Mouse (Mus musculus): ENCODE measurements around the gene Ttc36. TPM values are rescaled to one million over a fixed set of nuclear protein-coding genes. Genes with fewer than 3 reads are reported as not detected.

Gene Ttc36
- polyA plus RNA-seq, 1 experiment from 2014 or later, result not detected

- peaks cover 4% of the 10 kb centered on the region; the same call in 1 of the 2 replicates for H3K4me1 ChIP-seq (ENCODE audit: control insufficient read depth, insufficient read depth, low read length)
- H3K4me2 ChIP-seq (ENCODE audit: low read depth, severe bottlenecking), result no peak overlapping the region
- no peak overlapping the region for H3K27ac ChIP-seq (replicated peaks; ENCODE audit: low read depth, low read length)
- H3K4me3 ChIP-seq (ENCODE audit: low read depth, low read length), result no peak overlapping the region
- peaks cover 3% of the 10 kb centered on the region; the same call in 1 of the 2 replicates for H3K36me3 ChIP-seq (ENCODE audit: control insufficient read depth, insufficient read depth, low read length)
- no peak overlapping the region for H3K9ac ChIP-seq (ENCODE audit: low read length)
- H3K9me3 ChIP-seq (ENCODE audit: control insufficient read depth, low read length), result no peaks in the 10 kb centered on the region
- 81% methylated on average over 6 of the region's 6 CpGs for WGBS
- ATAC-seq (ENCODE audit: insufficient number of reproducible peaks, low FRiP score, low TSS enrichment, low read depth) (no peak), DNase-seq (ENCODE audit: low spot score) (no peak)
- H3K27me3 ChIP-seq (ENCODE audit: control insufficient read depth, insufficient read depth, low read length), result peaks cover 10% of the 10 kb centered on the region; the same call in 1 of the 2 replicates
Measured at GRCm38 (mm10) chr9:44801669-44802068, 1.2 kb downstream of the Ttc36 start.

GRCm38 (mm10) chr9:44799958-44800324, 2.9 kb downstream of the Ttc36 start:
- H3K4me3 ChIP-seq (ENCODE audit: low read depth, low read length), result peak overlapping the region; percentile 63
- H3K9me3 ChIP-seq (ENCODE audit: control insufficient read depth, low read length), result no peaks in the 10 kb centered on the region
- peak overlapping the region; percentile 63 for H3K9ac ChIP-seq (ENCODE audit: low read length)
- ATAC-seq (ENCODE audit: insufficient number of reproducible peaks, low FRiP score, low TSS enrichment, low read depth) (no peak), DNase-seq (ENCODE audit: low spot score) (no peak)
- 44% methylated on average over 9 of the region's 9 CpGs for WGBS
- peak overlapping the region; percentile 74 for H3K4me2 ChIP-seq (ENCODE audit: low read depth, severe bottlenecking)
- H3K36me3 ChIP-seq (ENCODE audit: control insufficient read depth, insufficient read depth, low read length), result no peaks in the 10 kb centered on the region
- peaks cover 4% of the 10 kb centered on the region; the same call in 1 of the 2 replicates for H3K4me1 ChIP-seq (ENCODE audit: control insufficient read depth, insufficient read depth, low read length)
- no peak overlapping the region for H3K27ac ChIP-seq (replicated peaks; ENCODE audit: low read depth, low read length)
- peaks cover 10% of the 10 kb centered on the region; the same call in 1 of the 2 replicates for H3K27me3 ChIP-seq (ENCODE audit: control insufficient read depth, insufficient read depth, low read length)

- Histone ChIP-seq H3K36me3 (ENCODE audit: control insufficient read depth, insufficient read depth, low read length) (no peaks in the 10 kb centered on the region), H3K27ac (replicated peaks; ENCODE audit: low read depth, low read length) (no peak within 1 kb of the TSS), H3K9me3 (ENCODE audit: control insufficient read depth, low read length) (no peaks in the 10 kb centered on the region), H3K27me3 (ENCODE audit: control insufficient read depth, insufficient read depth, low read length) (peaks cover 10% of the 10 kb centered on the region; the same call in 1 of the 2 replicates), H3K4me1 (ENCODE audit: control insufficient read depth, insufficient read depth, low read length) (peaks cover 4% of the 10 kb centered on the region; the same call in 1 of the 2 replicates), H3K4me2 (ENCODE audit: low read depth, severe bottlenecking) (peak within 1 kb of the TSS; percentile 74), H3K9ac (ENCODE audit: low read length) (peak within 1 kb of the TSS; percentile 63), H3K4me3 (ENCODE audit: low read depth, low read length) (peak within 1 kb of the TSS; percentile 63)
- under 1% methylated on average over 75 of the region's 75 CpGs for WGBS
- ATAC-seq (ENCODE audit: insufficient number of reproducible peaks, low FRiP score, low TSS enrichment, low read depth) (peak; percentile 93), DNase-seq (ENCODE audit: low spot score) (peak; percentile 88)
Measured at GRCm38 (mm10) chr9:44799102-44799957, 3.5 kb downstream of the Ttc36 start, which contains the start of gene Tmem25. Tmem25 (minus strand) TSS chr9:44799307.

- H3K27me3 ChIP-seq (ENCODE audit: control insufficient read depth, insufficient read depth, low read length), result peaks cover 10% of the 10 kb centered on the region; the same call in 1 of the 2 replicates
- no peak overlapping the region for H3K27ac ChIP-seq (replicated peaks; ENCODE audit: low read depth, low read length)
- ATAC-seq (ENCODE audit: insufficient number of reproducible peaks, low FRiP score, low TSS enrichment, low read depth) (no peak), DNase-seq (ENCODE audit: low spot score) (no peak)
- H3K9me3 ChIP-seq (ENCODE audit: control insufficient read depth, low read length), result no peaks in the 10 kb centered on the region
- peaks cover 4% of the 10 kb centered on the region; the same call in 1 of the 2 replicates for H3K4me1 ChIP-seq (ENCODE audit: control insufficient read depth, insufficient read depth, low read length)
- no peak overlapping the region for H3K9ac ChIP-seq (ENCODE audit: low read length)
- peak overlapping the region; percentile 74 for H3K4me2 ChIP-seq (ENCODE audit: low read depth, severe bottlenecking)
- WGBS, result 43% methylated on average over 7 of the region's 7 CpGs
- no peaks in the 10 kb centered on the region for H3K36me3 ChIP-seq (ENCODE audit: control insufficient read depth, insufficient read depth, low read length)
- H3K4me3 ChIP-seq (ENCODE audit: low read depth, low read length), result no peak overlapping the region
Measured at GRCm38 (mm10) chr9:44798298-44798697, 4.6 kb downstream of the Ttc36 start.

GRCm38 (mm10) chr9:44792842-44793241, 10.0 kb downstream of the Ttc36 start:
- Histone ChIP-seq H3K4me2 (ENCODE audit: low read depth, severe bottlenecking) (no peak overlapping the region), H3K27me3 (ENCODE audit: control insufficient read depth, insufficient read depth, low read length) (peaks cover 1% of the 10 kb centered on the region; the same call in 1 of the 2 replicates), H3K36me3 (ENCODE audit: control insufficient read depth, insufficient read depth, low read length) (peaks cover 12% of the 10 kb centered on the region), H3K4me1 (ENCODE audit: control insufficient read depth, insufficient read depth, low read length) (no peaks in the 10 kb centered on the region), H3K27ac (replicated peaks; ENCODE audit: low read depth, low read length) (no peak overlapping the region), H3K4me3 (ENCODE audit: low read depth, low read length) (no peak overlapping the region), H3K9me3 (ENCODE audit: control insufficient read depth, low read length) (no peaks in the 10 kb centered on the region), H3K9ac (ENCODE audit: low read length) (no peak overlapping the region)
- WGBS, result 65% methylated on average over 9 of the region's 9 CpGs
- DNase-seq (ENCODE audit: low spot score), result no peak
- no peak for ATAC-seq (ENCODE audit: insufficient number of reproducible peaks, low FRiP score, low TSS enrichment, low read depth)

- no peaks in the 10 kb centered on the region for H3K9me3 ChIP-seq (ENCODE audit: control insufficient read depth, low read length)
- DNase-seq (ENCODE audit: low spot score), result peak; percentile 96
- H3K4me2 ChIP-seq (ENCODE audit: low read depth, severe bottlenecking), result peak overlapping the region; percentile 79
- peaks cover 2% of the 10 kb centered on the region; the same call in 1 of the 2 replicates for H3K4me1 ChIP-seq (ENCODE audit: control insufficient read depth, insufficient read depth, low read length)
- H3K27ac ChIP-seq (replicated peaks; ENCODE audit: low read depth, low read length), result peak overlapping the region; percentile 25; the same call in 1 of the 2 replicates
- H3K9ac ChIP-seq (ENCODE audit: low read length), result peak overlapping the region; percentile 75
- H3K27me3 ChIP-seq (ENCODE audit: control insufficient read depth, insufficient read depth, low read length), result no peaks in the 10 kb centered on the region
- H3K36me3 ChIP-seq (ENCODE audit: control insufficient read depth, insufficient read depth, low read length), result no peaks in the 10 kb centered on the region
- ATAC-seq (ENCODE audit: insufficient number of reproducible peaks, low FRiP score, low TSS enrichment, low read depth), result peak; percentile 98
- under 1% methylated on average over 41 of the region's 41 CpGs for WGBS
- H3K4me3 ChIP-seq (ENCODE audit: low read depth, low read length), result peak overlapping the region; percentile 74
Measured at GRCm38 (mm10) chr9:44772750-44773651, 29.9 kb downstream of the Ttc36 start.

GRCm38 (mm10) chr9:44772392-44772749, 30.5 kb downstream of the Ttc36 start:
- WGBS, result 23% methylated on average over 5 of the region's 5 CpGs
- no peak overlapping the region; the same call in 1 of the 2 replicates for H3K9ac ChIP-seq (ENCODE audit: low read length)
- DNase-seq (ENCODE audit: low spot score) (no peak), ATAC-seq (ENCODE audit: insufficient number of reproducible peaks, low FRiP score, low TSS enrichment, low read depth) (no peak)
- H3K27me3 ChIP-seq (ENCODE audit: control insufficient read depth, insufficient read depth, low read length), result no peaks in the 10 kb centered on the region
- H3K9me3 ChIP-seq (ENCODE audit: control insufficient read depth, low read length), result no peaks in the 10 kb centered on the region
- no peaks in the 10 kb centered on the region for H3K36me3 ChIP-seq (ENCODE audit: control insufficient read depth, insufficient read depth, low read length)
- no peak overlapping the region for H3K4me2 ChIP-seq (ENCODE audit: low read depth, severe bottlenecking)
- peak overlapping the region; percentile 74; the same call in 1 of the 2 replicates for H3K4me3 ChIP-seq (ENCODE audit: low read depth, low read length)
- peaks cover 2% of the 10 kb centered on the region; the same call in 1 of the 2 replicates for H3K4me1 ChIP-seq (ENCODE audit: control insufficient read depth, insufficient read depth, low read length)
- H3K27ac ChIP-seq (replicated peaks; ENCODE audit: low read depth, low read length), result no peak overlapping the region

- no peaks in the 10 kb centered on the region for H3K9me3 ChIP-seq (ENCODE audit: control insufficient read depth, low read length)
- no peaks in the 10 kb centered on the region for H3K36me3 ChIP-seq (ENCODE audit: control insufficient read depth, insufficient read depth, low read length)
- peaks cover 2% of the 10 kb centered on the region; the same call in 1 of the 2 replicates for H3K4me1 ChIP-seq (ENCODE audit: control insufficient read depth, insufficient read depth, low read length)
- no peak overlapping the region for H3K27ac ChIP-seq (replicated peaks; ENCODE audit: low read depth, low read length)
- ATAC-seq (ENCODE audit: insufficient number of reproducible peaks, low FRiP score, low TSS enrichment, low read depth), result no peak
- 95% methylated on average over 5 of the region's 5 CpGs for WGBS
- DNase-seq (ENCODE audit: low spot score), result no peak
- H3K27me3 ChIP-seq (ENCODE audit: control insufficient read depth, insufficient read depth, low read length), result no peaks in the 10 kb centered on the region
- no peak overlapping the region for H3K9ac ChIP-seq (ENCODE audit: low read length)
- H3K4me2 ChIP-seq (ENCODE audit: low read depth, severe bottlenecking), result no peak overlapping the region
- no peak overlapping the region for H3K4me3 ChIP-seq (ENCODE audit: low read depth, low read length)
Measured at GRCm38 (mm10) chr9:44771376-44771775, 31.5 kb downstream of the Ttc36 start.
